Mouse (Mus musculus): ENCODE results near the gene Tmem185b.

Gene Tmem185b

DNA sequence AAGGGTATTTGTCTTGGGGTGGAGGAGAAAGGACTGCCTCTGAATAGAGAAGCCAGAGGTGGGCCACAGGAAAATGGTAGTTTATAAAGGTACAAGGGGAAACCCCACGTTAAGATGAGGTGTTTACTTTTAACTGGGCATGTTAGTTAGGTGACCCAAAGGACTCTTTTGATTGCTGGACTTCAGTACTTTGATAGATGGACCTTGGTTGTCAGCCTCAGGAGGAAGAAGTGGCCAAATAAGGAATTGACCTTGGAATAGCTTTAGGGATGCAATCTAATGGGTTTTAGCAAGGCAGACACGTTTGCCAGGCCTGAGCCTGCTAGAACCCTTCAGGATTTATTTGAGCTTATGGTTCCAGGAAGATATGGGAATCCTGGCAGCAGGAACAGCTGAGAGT lies 13.3 kb downstream of the Tmem185b start:
- no peak for DNase-seq (ENCODE audit: low spot score)

DNA sequence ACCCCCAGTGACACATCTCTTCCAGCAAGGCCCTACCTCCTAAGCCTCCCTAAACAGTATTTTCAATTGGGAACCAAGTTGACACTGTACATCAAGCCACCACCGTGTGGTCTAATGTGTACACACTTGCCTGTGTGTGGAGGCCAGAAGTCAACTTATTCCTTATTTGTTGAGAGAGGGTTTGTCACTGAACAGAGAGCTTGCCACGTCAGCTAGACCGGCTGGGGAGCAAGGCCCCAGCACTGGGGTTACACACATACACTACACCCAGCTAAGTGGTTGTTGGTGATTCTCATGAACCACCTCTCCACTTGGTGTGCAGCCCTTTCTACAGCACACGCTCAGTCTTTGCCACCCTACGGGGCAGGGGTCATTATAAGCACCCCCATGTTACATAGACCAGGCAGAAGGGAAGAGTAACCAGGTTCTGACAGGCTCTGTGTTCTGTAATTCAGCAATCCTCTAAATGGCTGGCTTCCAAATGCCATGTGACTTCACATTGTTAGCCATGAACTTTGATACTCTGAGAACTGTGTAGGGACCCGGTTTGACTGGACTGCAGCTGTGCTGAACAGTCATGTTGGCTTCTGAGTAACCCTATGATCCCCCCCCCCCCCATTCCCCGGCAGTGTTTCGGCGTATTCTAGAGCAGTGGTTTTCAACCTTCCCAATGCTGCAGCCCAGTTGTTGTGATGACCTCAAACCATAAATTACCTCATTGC lies 15.0 kb downstream of the Tmem185b start:
- DNase-seq (ENCODE audit: low spot score) = peak; percentile 18

GRCm38 (mm10) chr1:119541570-119541969 lies 15.6 kb downstream of the Tmem185b start:
- DNase-seq (ENCODE audit: low spot score) = no peak

DNA sequence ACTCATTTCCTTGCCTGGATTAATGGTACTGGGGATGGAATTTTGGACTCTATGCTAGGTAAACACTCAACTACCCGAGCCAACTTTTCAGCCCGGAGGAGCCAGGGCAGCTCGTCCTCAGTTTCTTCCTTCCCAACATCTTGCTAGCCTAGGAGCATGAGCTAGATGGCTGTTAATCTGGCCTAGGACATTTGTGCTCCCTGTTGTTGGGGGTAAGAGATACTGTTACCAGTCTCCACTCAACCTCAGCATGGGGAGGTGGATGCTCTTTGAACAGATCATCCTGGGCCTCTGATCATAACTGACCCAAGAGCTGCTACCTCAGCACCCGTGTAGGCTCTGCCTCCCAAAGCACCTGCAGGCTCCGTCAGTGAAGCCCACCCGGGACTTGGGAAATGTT lies 17.4 kb downstream of the Tmem185b start:
- DNase-seq (ENCODE audit: low spot score) = no peak

DNA sequence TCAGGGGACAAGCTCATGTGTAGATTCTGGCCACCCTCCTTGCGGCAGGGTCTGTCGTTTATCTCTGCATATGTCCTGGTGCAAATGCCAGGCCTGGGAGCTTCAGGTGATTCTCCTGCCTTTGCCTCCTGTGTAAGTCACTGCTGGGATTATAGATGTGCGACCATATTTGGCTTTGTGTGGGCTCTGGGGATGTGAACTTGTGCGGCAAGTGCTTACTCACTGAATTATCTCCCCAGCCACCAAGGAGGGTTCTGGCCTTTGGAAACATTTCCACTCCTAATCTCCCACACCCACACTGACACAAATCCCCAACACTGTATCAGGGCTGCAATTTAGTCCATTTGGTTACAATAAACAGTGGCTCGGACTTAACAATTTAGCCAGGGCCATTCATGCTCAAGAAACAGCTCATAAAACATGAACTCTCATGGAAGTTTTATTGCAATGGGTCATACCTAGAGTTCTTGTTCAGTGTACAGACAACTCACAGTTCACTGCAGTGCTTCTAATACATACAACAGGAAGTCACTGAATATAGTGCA lies 18.7 kb downstream of the Tmem185b start:
- no peak for DNase-seq (ENCODE audit: low spot score)

- no peak for DNase-seq (ENCODE audit: low spot score)
These were observed 19.2 kb downstream of the Tmem185b start for GRCm38 (mm10) chr1:119545164-119545563.

DNA sequence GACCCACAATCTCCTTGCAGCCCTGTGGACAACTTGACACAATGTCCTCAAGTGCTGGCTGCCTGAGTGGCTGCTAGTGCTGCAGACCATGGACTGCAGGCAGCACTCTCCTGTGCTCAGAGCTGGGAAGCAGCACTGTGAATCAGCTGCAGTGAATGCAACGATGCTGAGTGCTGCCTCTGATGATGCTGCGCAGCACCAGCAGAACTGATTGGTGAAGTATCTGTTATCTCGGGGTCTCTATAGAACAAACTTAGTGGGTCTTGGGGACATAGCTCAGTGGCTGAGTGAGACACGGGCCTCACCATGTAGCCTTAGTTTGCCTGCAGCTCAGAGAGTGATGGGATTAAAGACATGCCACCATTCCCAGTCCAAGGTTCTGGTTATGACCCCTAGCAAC lies 19.7 kb downstream of the Tmem185b start:
- no peak for DNase-seq (ENCODE audit: low spot score)

DNA sequence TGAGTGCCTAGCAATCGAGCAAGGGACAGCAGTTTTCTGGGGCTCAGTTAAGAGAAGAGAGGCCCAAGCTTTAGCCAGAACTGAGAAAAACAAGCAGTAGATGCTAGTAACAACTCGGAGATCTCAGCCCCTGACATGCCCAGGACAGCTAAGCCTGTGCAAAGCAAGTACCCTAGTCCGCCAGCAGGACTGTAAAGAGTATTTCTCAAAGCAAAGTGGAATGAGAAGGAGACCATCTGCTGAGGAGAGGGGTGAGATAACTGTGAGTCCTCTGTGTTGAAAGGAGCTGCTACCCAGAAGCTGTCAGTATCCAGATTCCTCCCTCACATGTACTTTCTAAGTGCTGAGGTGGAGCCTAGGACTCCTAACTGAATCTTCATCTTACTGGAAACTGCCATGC lies 20.5 kb downstream of the Tmem185b start:
- no peak for DNase-seq (ENCODE audit: low spot score)

GRCm38 (mm10) chr1:119548668-119549326 lies 22.8 kb downstream of the Tmem185b start:
- DNase-seq (ENCODE audit: low spot score) = peak; percentile 90

GRCm38 (mm10) chr1:119549327-119549689 lies 23.3 kb downstream of the Tmem185b start:
- DNase-seq (ENCODE audit: low spot score) = no peak

GRCm38 (mm10) chr1:119550064-119550463 lies 24.1 kb downstream of the Tmem185b start:
- no peak for DNase-seq (ENCODE audit: low spot score)

GRCm38 (mm10) chr1:119551651-119552050 lies 25.7 kb downstream of the Tmem185b start:
- no peak for DNase-seq (ENCODE audit: low spot score)

- DNase-seq (ENCODE audit: low spot score) = no peak
These were observed 29.7 kb downstream of the Tmem185b start for GRCm38 (mm10) chr1:119555651-119556050.

DNA sequence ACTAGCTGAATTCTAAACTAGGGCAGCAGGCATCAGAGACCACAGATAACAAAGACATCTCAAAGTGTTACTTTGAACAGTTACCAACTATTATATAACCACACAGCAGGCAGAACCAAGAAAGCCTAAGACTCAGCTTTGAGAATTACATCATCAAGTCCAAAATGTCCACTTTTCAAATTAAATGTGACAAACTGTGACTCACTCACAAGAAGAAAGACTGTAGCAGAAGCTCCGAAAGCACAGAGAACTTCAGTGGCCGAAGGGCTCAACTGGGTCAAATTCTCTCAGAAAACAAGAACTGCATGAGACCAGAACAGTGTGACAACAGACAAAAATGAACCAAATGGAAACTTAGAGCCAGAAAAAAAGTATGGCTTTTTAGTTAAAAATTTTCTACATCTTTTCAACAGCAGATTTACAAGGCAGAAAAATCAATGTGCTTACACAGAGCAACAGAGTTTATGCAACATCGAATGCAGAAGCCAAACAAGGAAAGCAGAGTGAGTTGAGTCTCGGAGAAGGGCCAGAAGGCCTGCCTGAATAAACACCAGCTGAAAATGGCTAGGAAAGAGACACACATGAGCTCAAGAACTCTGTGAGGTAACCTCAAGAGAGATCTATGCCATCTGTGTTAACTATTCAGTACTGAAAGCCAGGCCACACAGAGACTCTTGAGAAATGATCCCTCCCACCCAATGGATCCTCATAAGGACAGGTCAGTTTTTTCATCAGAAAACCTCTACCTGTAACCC lies 31.9 kb downstream of the Tmem185b start:
- no peak for DNase-seq (ENCODE audit: low spot score)

DNA sequence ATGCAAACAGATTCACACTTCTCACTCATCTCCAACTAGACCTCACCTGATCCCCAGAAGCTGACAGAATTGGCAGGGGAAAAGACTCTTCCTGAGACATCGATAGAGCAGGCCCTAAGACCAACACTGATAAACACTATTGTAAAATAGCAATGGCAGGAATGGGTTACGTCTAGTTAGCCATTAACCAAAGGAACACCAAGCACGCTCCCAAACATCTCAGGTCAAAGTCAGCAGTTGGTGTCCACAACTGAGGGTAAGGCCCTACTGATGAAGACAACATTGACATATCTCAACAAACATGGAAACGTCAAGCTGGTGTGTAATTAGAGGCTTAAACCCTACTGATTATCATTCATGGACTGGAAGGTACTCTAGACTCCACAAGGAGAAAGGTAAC lies 39.6 kb downstream of the Tmem185b start:
- DNase-seq (ENCODE audit: low spot score) = no peak

- DNase-seq (ENCODE audit: low spot score) = no peak
These were observed 44.2 kb downstream of the Tmem185b start for GRCm38 (mm10) chr1:119570134-119570533.

All from testis, postnatal 10 days (tissue).